Mouse (Mus musculus): ENCODE data around the gene Spx.

- TF ChIP-seq EP300 (IDR thresholded peaks at IDR 0.05; ENCODE audit: insufficient read depth, low read depth, low read length) (no peak), CTCF (IDR thresholded peaks at IDR 0.05; ENCODE audit: low read depth, low read length) (no peak), POLR2A (IDR thresholded peaks at IDR 0.05; ENCODE audit: insufficient read depth, low read length) (no peak)
Measured at GRCm38 (mm10) chr6:142414597-142414996, 1.4 kb downstream of the Spx start.

Measured in ES-Bruce4 (cell line).